Comparison of ENCODE assay signal across 10 mouse cellular contexts in genomic region chr6:129275220-129275619, GRCm38 (mm10). TPM values are rescaled to one million over a fixed set of nuclear protein-coding genes. Genes with fewer than 3 reads are reported as not detected.
DNase-seq lines count a peak whose midpoint lies in the region; ATAC-seq lines count a peak whose summit lies in the region.
"Had no signal": no experiment of that assay in that cellular context is flagged by ENCODE, and none has a peak within 500 bp of the region (broad histone marks: within the 10 kb centered on the region; RNA-seq: fewer than 3 reads in every experiment).

Gene Cd69, minus strand, starts transcription at chr6:129275436.

- no peak within 1 kb of the TSS for H3K4me2 ChIP-seq in midbrain, embryonic 12.5 days (replicated peaks)
- H3K4me2 ChIP-seq in midbrain, embryonic 16.5 days (ENCODE audit: low read length), result no peak within 1 kb of the TSS
- no peak within 1 kb of the TSS; the same call in 1 of the 2 replicates for H3K4me2 ChIP-seq in liver, embryonic 16.5 days (ENCODE audit: low read depth, low read length)
- no peak within 1 kb of the TSS for H3K4me2 ChIP-seq in forebrain, embryonic 11.5 days (ENCODE audit: low read depth, low read length, severe bottlenecking)
- H3K4me2 ChIP-seq: neural tube, embryonic 12.5 days had no signal

- 0 out of 2 replicates have a peak, but pooled peaks have one; percentile 44 for ATAC-seq in midbrain, embryonic 12.5 days (ENCODE audit: low FRiP score, low read depth)
- ATAC-seq in midbrain, embryonic 16.5 days, result no peak
- ATAC-seq in liver, embryonic 16.5 days (ENCODE audit: low read depth), result no peak
- ATAC-seq in neutrophil, adult 5-6 weeks (ENCODE audit: extremely low read depth, insufficient number of reproducible peaks, low FRiP score, poor library complexity, severe bottlenecking), result peak; percentile 87
- no peak for ATAC-seq in forebrain, embryonic 11.5 days (replicated peaks; ENCODE audit: low FRiP score)

- 79% methylated on average over 9 of the region's 9 CpGs for WGBS in midbrain, embryonic 12.5 days
- 79% methylated on average over 9 of the region's 9 CpGs for WGBS in midbrain, embryonic 16.5 days
- WGBS in liver, embryonic 16.5 days (ENCODE audit: insufficient replicate concordance), result 17% methylated on average over 9 of the region's 9 CpGs
- WGBS in forebrain, embryonic 11.5 days, result 82% methylated on average over 9 of the region's 9 CpGs

- no peak within 1 kb of the TSS for H3K4me3 ChIP-seq in midbrain, embryonic 12.5 days
- no peak within 1 kb of the TSS for H3K4me3 ChIP-seq in midbrain, embryonic 16.5 days (ENCODE audit: low read depth, low read length)
- H3K4me3 ChIP-seq in liver, embryonic 16.5 days (ENCODE audit: low read depth, low read length), result peak within 1 kb of the TSS; percentile 11
- H3K4me3 ChIP-seq in forebrain, embryonic 11.5 days (ENCODE audit: low read depth, low read length), result no peak within 1 kb of the TSS
- H3K4me3 ChIP-seq: neural tube, embryonic 12.5 days had no signal

- H3K27ac ChIP-seq in midbrain, embryonic 12.5 days (replicated peaks), result no peak within 1 kb of the TSS
- H3K27ac ChIP-seq in midbrain, embryonic 16.5 days (ENCODE audit: low read length), result no peak within 1 kb of the TSS
- H3K27ac ChIP-seq in liver, embryonic 16.5 days (ENCODE audit: low read length), result no peak within 1 kb of the TSS
- H3K27ac ChIP-seq in forebrain, embryonic 11.5 days (ENCODE audit: low read depth, low read length), result no peak within 1 kb of the TSS
- H3K27ac ChIP-seq: neural tube, embryonic 12.5 days had no signal

- peak; percentile 57 to 65 for DNase-seq in thymus, postnatal 36 days
- no peak for DNase-seq in forebrain, embryonic 11.5 days (ENCODE audit: low spot score)
- DNase-seq in heart, postnatal 14 days, result no peak
- no peak for DNase-seq in ovary, postnatal 36 days (ENCODE audit: low spot score)
- DNase-seq: cerebellum, adult 2 months had no signal

- no peaks in the 10 kb centered on the region for H3K36me3 ChIP-seq in midbrain, embryonic 12.5 days
- no peaks in the 10 kb centered on the region for H3K36me3 ChIP-seq in midbrain, embryonic 16.5 days (ENCODE audit: control insufficient read depth, insufficient read depth, low read length)
- H3K36me3 ChIP-seq in liver, embryonic 16.5 days (ENCODE audit: control insufficient read depth, insufficient read depth), result no peaks in the 10 kb centered on the region
- no peaks in the 10 kb centered on the region for H3K36me3 ChIP-seq in forebrain, embryonic 11.5 days (ENCODE audit: control insufficient read depth, insufficient read depth, low read length)
- H3K36me3 ChIP-seq: neural tube, embryonic 12.5 days had no signal

- H3K27me3 ChIP-seq in midbrain, embryonic 12.5 days, result no peaks in the 10 kb centered on the region
- no peaks in the 10 kb centered on the region for H3K27me3 ChIP-seq in midbrain, embryonic 16.5 days (ENCODE audit: control insufficient read depth, insufficient read depth, low read depth, low read length)
- no peaks in the 10 kb centered on the region for H3K27me3 ChIP-seq in liver, embryonic 16.5 days (ENCODE audit: control insufficient read depth, insufficient read depth, low read depth, low read length)
- no peaks in the 10 kb centered on the region for H3K27me3 ChIP-seq in forebrain, embryonic 11.5 days (ENCODE audit: control insufficient read depth, insufficient read depth, low read length)
- H3K27me3 ChIP-seq: neural tube, embryonic 12.5 days had no signal

- no peaks in the 10 kb centered on the region for H3K9me3 ChIP-seq in midbrain, embryonic 12.5 days
- no peaks in the 10 kb centered on the region for H3K9me3 ChIP-seq in midbrain, embryonic 16.5 days (replicated peaks; ENCODE audit: control insufficient read depth, low read length, poor library complexity, severe bottlenecking)
- H3K9me3 ChIP-seq in liver, embryonic 16.5 days (replicated peaks; ENCODE audit: control insufficient read depth, low read length), result no peaks in the 10 kb centered on the region
- H3K9me3 ChIP-seq in forebrain, embryonic 11.5 days (ENCODE audit: control insufficient read depth, low read length), result no peaks in the 10 kb centered on the region
- H3K9me3 ChIP-seq: neural tube, embryonic 12.5 days had no signal

- no peak within 1 kb of the TSS for H3K9ac ChIP-seq in midbrain, embryonic 12.5 days (replicated peaks)
- H3K9ac ChIP-seq in midbrain, embryonic 16.5 days (ENCODE audit: low read depth, low read length), result no peak within 1 kb of the TSS
- H3K9ac ChIP-seq in liver, embryonic 16.5 days (ENCODE audit: low read depth, low read length), result no peak within 1 kb of the TSS
- H3K9ac ChIP-seq in forebrain, embryonic 11.5 days (ENCODE audit: low read length), result no peak within 1 kb of the TSS
- H3K9ac ChIP-seq: neural tube, embryonic 12.5 days had no signal

- no peaks in the 10 kb centered on the region for H3K4me1 ChIP-seq in midbrain, embryonic 12.5 days
- H3K4me1 ChIP-seq in midbrain, embryonic 16.5 days (ENCODE audit: control insufficient read depth, insufficient read depth, low read length), result no peaks in the 10 kb centered on the region
- H3K4me1 ChIP-seq in liver, embryonic 16.5 days (ENCODE audit: control insufficient read depth, low read depth, low read length), result no peaks in the 10 kb centered on the region
- no peaks in the 10 kb centered on the region for H3K4me1 ChIP-seq in forebrain, embryonic 11.5 days (replicated peaks; ENCODE audit: control insufficient read depth, insufficient read depth, low read length)
- H3K4me1 ChIP-seq: neural tube, embryonic 12.5 days had no signal

- intact Hi-C loops in heart, postnatal 14 days (cut with DNase I), result no loop called here

RNA-seq across cellular contexts. Expression of gene Cd69, which starts in this region (rescaled TPM):
- polyA plus RNA-seq in midbrain, embryonic 12.5 days (2016; fragmentation: Nextera tagmentation; extraction: Ambion mirVana), result not detected in 2 replicates
- not detected in 2 replicates for polyA plus RNA-seq in midbrain, embryonic 16.5 days (2015; fragmentation: Nextera tagmentation; extraction: Ambion mirVana)
- 0.61 and 0.65 TPM in 2 replicates for polyA plus RNA-seq in liver, embryonic 16.5 days (2015; fragmentation: Nextera tagmentation; extraction: Ambion mirVana)
- 295 and 306 TPM in 2 replicates for total RNA-seq in neutrophil, adult 5-6 weeks (2017)
- not detected in 2 replicates for polyA plus RNA-seq in forebrain, embryonic 11.5 days (2014; fragmentation: Nextera tagmentation; extraction: Ambion mirVana)
- 1 to 10 TPM in 1 of 2 experiments, under 1 TPM in 1; 0.22 to 1.4 TPM for total RNA-seq in heart, postnatal 14 days (2021)
- polyA plus RNA-seq: neural tube, embryonic 12.5 days had no signal

Comparison
In these comparisons a context has a peak if more than half of its experiments do, and no peak if none do; other contexts are left out.
1. RNA of gene Cd69 (total RNA-seq): 295 to 306 TPM in neutrophil, adult 5-6 weeks; 0.22 to 1.4 TPM in heart, postnatal 14 days; every median in the first group is over 100 times any median in the second.
2. Peak in ATAC-seq in midbrain, embryonic 12.5 days; RNA of the gene not detected or under 1 TPM.
3. DNase-seq: peak in thymus, postnatal 36 days (2 of 2); none in forebrain, embryonic 11.5 days (single experiment), heart, postnatal 14 days (0 of 2) and ovary, postnatal 36 days (single experiment).